Mouse (Mus musculus) thymus, adult 18-20 months (tissue): Measurements from ENCODE around the gene Mylk4.
A peak's percentile ranks its signal among the peaks of the same experiment; 100 is the strongest.

Experiments used
- DNase-seq, 2 experiments: peaks; one replicate each; pipeline ENCODE4 v3.0.0; 2022; ENCODE audit warnings: mixed read lengths in 2 of 2

Mylk4 gene

DNA sequence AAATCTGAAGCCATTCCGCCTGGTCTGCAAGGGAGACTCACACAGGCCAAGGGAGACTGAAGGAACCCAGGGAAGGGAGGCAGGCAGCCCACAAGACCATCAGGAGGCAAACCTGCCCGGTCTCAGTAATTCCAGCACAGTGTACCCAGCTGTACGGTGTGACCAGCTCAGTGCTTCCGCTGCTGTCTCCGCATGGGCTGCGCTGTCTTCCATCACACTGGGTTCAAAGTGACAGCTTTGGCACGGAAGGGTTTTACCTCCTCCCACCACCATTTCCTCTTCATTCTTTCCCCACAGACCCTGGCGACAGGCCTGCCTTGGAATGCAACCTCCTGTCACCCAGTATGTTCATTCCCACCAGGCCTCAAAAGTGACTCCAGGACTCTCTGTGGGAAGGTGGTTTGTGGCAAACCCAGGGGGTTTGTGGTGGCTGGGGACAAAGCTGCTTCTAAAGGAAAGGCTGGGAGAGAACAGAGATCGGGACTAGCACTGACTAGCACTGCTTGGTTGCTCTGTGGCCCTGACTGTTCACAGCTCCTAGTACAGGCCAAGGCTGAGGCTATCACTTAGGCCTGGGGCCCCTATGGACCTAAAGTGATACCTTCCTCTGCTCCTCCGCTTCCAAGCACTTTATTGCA lies 77.0 kb downstream of the Mylk4 start:
- DNase-seq, result peak in 1 of 2 experiments; percentile 2

DNA sequence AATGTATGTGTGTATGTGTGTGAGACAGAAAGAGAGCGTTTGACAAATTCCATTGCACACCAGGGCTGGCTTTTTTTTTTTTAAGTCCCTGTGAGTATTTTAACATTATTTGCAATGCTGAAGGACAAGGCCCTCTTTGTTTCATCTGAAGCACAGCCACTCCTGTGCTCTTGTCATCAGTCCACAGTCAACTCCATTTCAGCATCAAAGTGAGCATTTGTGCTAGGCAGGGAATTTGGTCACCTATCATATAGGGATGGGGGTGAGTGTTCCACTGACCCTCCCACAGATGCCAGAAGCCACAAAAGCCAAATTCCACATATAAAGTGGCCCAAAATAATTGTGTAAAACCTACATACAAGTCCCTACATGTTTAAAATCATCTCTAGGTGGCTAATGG lies 78.4 kb downstream of the Mylk4 start:
- DNase-seq, result no peak

DNA sequence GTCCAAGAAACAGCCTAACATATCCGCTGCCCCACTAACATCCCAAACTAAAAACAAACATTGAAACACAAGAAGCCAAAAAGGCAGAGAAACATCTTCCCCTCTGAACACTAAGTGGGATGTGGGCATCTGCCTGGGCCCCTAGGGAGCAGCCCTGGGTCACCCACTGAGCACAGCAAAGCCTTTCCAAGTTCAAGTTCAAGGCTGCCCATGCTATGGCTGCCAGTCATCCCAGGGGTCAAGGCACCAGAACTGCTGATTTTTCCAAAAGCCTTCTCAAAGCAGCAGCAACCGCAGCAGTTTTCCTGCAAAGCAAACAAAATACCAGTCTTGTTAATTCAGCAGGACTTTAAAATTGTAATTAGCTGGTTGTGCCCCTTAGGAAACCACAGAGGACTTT lies 78.8 kb downstream of the Mylk4 start:
- DNase-seq, result no peak

DNA sequence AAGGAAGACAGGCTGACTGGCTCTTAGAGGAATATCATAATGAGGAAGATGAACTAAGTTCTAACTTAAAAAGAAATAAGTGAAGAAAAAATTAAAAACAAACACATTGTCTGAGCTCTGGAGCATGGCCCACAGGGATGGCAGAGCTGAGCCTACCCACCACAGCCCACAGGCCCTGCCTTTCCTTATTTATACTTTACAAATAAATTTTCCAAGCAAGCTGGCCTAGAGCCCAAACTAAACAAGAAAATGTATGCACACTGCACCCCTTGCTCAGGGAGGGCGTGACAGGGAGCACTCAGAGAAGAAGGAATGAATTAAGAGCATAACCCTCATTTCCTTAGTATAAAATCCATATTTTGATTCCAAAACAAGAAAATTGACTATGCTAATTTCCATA lies 82.2 kb downstream of the Mylk4 start:
- no peak for DNase-seq

DNA sequence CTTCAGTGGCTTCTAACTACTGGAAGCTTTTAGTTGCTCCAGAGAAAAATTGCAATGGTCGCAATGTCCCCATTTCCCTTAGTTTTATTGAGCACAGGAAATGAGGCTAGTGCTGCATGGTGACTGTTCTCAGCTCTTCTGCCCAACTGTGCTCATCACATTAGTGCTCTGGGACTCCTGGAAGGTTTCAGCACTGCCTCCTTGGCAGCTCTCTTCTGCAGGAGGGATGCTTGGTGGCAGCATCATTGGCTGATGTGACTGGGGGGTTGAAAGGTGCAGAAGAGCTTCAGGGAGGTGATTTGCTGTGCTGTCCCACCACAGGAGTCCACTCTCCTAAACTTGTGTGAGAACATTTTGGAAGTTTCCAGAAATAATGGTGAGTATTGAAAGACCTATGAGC lies 84.4 kb downstream of the Mylk4 start:
- DNase-seq, result no peak

DNA sequence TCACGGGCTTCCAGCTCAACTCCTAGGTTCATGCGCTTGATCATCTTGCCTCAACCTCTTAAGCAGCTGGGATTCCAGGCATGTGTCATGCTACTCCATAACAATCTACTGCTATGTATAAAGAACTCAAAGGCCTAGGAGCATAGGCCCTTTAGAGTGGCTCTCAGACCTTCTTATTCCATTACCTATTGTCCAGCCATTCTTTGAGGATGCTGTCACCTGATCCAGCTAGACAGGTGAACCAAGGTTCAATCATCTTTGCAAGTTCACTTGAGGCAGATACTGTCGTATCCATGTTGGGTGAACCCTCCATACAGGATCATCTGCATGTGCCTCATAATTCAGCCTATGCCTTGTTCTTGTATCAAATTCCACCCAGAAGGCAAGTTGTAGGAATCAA lies 84.8 kb downstream of the Mylk4 start:
- no peak for DNase-seq

DNA sequence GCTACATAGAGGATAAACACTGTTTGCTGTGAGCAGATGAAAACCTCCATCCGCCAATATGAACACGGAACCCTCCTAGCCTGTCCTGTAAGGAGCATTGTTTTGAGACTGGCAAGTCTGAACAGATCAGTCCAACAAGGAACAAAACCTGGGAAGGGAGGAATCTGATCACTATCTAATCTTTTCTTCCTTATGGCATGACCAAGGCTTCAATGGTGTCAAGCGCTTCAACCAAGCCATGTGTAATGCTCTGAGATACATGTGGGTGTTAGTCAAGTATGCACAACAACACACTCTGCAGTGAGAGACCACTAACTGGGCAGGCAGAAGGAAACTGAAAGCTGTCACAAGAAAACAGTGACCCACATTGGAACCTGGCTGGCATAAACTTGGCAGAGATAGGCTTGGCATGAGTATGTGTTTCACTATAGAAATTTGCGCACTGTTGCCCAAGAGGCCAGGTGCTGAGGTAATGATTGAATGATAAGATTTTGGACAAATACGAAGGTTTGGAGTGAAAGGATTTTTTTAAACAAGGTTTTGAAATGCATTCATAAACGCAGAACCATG lies 89.8 kb downstream of the Mylk4 start:
- DNase-seq, result no peak

DNA sequence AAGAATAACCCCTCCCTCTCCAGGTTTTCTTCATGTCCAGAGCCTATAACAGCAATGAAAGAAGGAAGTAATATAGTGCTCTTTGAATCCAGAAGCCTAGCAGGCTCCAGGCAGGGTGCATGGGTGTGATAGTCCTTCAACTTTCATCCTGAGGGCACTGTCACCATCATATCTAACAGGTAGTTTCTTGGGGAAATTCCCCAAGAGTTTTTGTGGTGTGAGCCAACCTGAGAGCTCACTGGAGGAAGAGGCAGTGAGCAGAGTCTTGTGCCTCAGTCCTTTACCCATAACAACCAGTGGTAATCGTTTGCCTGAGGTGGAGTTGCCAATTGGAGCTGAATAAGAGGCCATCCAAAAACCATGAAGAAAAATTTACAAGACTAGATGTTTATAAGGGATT lies 91.2 kb downstream of the Mylk4 start:
- DNase-seq, result no peak

DNA sequence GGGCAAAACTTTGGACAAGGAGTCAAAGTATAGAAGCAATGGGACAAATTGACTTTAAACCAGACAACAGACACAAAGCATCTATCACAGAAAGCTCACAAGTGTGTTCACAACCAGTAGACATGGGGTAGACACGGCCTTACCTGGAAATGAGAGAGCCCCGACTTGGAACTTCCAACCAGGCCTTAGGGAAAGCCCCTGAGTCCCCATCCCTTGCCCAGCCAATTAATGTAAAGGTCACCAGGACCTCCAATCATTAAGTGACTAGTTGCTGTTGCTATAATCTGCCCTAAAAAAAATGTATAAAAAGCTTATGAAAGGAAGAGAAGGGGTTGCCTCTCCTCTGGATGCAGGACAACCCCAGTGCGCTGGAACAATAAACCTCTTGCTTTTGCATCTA lies 93.5 kb downstream of the Mylk4 start:
- DNase-seq, result no peak

DNA sequence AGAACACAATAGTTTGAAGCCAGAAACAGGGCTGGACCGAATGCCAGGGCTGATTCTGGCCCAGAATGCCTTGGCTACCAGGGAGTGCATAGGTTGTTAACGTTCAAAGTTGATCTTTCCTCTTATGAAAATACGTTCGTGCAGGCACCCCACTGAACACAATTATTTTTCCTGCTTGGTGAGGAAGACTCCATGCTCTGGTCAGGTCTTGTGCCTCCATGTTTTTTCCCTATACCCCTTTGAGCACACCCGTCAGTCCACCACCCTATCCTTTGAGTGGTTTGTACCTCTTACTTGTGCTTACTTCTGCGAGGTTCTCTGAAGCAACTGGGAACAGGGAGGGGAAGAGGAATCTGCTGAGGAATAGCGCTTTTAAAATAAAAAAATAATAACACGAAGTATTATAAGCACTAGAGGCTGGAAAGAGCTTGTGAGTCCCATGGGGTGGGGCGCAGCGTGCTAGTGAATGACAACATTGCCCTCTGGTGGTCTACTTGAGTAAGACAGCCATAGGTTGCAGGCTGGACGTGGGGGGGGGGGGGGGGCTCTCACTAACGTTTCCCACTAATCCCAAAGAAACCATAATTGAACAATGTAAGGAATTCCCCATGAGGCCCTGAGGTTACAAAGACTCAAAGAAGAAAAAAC lies 102.8 kb downstream of the Mylk4 start:
- DNase-seq, result peak in 1 of 2 experiments; percentile 25

DNA sequence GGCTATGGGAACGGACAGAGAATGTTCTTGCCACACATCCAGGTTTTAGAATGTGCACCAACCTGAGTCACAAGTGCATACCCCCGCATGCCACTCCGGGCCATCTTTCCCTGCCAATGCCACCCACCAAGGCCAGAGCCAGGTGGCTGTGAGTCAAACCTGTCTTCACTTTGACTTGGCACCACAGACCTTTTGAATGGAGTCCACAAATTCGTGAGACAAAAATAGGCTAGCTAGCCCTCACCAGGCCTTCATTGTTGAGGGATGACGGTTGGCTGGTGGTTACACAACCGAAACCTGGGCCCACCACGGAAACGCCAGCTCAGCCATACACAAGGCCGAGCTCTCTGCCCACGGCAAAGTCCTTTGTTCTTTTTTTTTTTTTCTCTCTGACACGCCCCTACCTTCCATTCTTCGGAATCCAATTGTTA lies 103.6 kb downstream of the Mylk4 start:
- DNase-seq, result no peak

DNA sequence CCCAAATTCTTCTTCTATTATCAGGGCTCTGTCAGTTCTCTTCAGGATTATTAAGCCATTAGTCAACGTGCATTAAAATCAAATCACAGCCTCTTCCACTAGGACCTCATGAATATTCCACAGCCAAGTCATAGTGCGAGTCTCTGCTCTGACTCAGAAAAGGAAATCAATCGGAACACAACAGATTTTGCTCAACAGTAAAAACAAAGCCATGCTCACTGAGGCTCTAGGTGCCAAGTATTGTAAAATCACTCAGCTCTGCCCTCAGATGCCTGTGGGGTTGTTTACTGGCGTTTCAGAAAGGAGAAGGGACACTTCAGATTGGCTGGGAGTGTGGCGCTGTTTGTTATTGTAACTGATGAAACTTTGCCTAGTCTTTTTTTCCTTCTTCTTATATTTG lies 104.8 kb downstream of the Mylk4 start:
- DNase-seq, result no peak

DNA sequence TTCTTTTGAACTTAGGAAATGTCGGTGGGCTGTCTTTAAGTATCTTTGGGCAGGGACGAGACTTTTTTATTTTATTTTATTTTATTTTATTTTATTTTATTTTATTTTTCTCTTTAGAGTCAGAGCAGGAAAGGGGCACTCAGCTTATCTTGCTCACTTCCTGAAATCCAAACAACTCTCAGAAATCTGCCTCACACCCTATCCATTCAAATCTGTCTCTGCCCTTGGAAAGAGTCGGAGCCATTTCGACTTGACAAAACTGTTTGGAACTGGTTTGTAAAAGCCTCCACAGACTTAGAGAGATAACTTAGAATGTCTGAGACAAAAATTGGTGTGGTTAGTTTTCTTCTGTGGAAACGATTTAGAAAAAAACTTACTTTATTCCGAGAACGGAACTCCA lies 113.0 kb downstream of the Mylk4 start:
- DNase-seq, result no peak

DNA sequence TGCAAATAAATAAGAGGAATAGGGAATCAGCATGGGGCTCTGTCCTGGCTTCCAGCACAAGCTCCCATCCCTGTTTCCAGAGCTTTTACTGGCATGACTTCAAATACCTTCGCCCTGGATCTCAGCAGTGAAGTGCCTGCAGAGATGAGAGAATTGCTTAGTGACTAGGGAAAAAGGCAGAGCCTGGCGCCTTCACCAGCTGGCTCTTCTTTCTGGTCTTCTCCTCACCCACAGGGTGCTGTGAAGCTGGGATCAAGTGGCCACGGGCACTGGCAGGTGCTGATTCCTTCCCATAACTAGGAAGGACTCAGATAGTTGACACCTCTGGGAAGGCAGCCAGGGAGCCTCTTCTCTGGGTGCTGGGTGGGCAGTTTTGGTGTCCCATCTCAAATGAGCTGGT lies 115.5 kb downstream of the Mylk4 start:
- no peak for DNase-seq

DNA sequence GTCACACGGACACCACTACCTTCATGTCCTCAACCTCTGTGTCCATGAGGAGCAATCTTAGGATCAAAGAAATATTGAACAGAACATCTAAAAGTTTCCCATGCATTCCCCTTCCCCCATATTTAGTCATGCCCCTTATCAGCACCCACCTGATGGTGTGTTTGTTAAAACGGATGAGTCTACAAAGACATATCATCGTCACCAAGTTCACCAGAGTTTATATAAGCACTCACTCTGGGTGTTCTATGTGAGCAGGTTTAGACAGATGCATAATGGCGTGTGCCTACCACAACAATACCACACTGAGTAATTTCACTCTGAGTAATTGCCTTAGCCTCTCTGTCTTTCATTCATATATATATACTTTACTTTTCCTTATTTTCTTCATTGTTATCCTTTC lies 116.4 kb downstream of the Mylk4 start:
- DNase-seq, result no peak

DNA sequence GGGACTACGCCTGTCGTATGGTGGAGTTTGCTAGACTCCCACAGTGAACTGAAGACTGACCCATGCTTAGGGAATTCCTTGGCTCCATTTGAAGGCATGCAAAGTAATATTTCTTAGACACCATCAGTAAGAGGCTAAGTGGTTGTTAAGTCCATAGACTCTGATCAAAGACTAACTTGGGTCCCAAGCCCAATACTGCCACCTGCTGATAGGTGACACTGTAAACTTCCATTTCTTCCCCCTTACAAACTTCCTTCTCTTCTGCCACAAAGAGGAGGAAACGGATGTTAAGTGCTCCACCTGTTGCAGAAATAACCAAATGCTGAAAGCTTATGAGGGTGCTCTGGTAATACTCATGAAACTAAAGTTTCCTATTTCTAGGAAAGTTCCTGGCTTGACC lies 121.7 kb downstream of the Mylk4 start:
- no peak for DNase-seq

DNA sequence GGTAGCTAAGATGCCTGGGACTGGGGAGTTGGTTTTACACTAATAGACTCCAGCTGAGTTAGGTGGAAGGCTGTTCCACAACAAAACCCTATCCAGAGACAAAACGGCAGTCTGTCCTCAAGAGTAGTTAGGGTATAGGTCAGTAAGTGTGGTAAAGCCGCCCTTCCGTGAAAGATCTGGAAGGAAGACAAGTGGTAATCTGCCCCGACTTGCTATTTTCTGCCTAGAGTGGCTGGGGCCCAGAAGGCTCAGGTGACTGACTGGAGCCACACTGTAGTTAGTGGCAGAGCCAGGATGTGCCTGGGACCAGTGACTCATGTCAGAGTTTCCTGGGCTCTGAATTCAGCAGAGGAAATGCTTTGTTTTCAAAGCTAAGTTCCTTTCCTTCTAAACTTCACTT lies 123.5 kb downstream of the Mylk4 start:
- DNase-seq, result no peak

DNA sequence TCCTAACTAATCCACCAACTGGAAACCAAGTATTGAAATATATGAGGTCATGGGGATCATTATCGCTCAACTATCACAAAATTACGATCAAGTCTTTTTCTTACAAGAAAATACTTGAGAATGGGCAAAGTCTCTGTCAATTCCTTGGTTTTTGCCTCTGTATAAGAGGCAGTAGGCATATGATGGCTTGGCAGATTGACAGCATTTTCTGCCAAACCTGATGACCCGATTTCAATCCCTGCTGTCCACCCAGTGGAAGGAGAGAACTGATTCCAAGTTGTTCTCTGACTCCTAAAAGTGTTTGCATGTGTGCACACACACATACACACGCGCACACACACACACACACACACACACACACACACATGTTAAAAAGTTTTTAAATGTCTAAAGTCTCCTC lies 124.5 kb downstream of the Mylk4 start:
- no peak for DNase-seq

DNA sequence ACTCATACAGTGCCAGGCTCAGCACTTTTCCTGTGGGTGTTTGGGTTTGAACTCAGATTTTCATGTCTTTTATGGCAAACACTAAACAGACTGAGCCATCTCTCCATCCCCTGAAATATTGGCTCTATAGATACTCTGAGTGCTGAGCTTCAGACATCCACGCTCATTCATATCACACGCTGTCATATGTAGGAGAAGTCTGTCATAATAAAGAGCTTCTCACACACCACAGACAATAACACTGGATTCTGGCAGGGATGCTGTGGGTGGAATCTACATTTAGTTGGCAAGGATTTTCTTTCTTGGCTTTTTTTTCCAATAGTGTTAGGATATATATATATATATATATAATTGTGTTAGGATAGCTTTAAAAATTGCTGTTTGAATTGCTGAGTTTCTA lies 126.2 kb downstream of the Mylk4 start:
- no peak for DNase-seq
